Mouse (Mus musculus): ENCODE measurements around the gene Cd101.

- TF ChIP-seq POLR2A (IDR thresholded peaks at IDR 0.05; ENCODE audit: low read depth, low read length) (no peak), CTCF (IDR thresholded peaks at IDR 0.05; ENCODE audit: extremely low read depth, insufficient read depth, insufficient read length, insufficient replicate concordance) (no peak)
Measured at GRCm38 (mm10) chr3:101034509-101034908, 5.2 kb upstream of the Cd101 start.

Measured in spleen, adult 2 months (tissue).